In genomic region chr12:80034100-80034499, GRCm38 (mm10) we compare ENCODE assay signal across 14 mouse cellular contexts.
"Had no signal": no experiment of that assay in that cellular context is flagged by ENCODE, and none has a peak within 500 bp of the region (broad histone marks: within the 10 kb centered on the region; RNA-seq: fewer than 3 reads in every experiment).

No protein-coding gene starts in this region.

- H3K36me3 ChIP-seq: limb, embryonic 13.5 days; midbrain, embryonic 13.5 days; neural tube, embryonic 15.5 days had no signal

- DNase-seq: kidney, adult 9 months; kidney, postnatal 4 days; lung, adult 18-20 months; right cerebral cortex, adult 18-20 months; right cerebral cortex, postnatal 4 days; spleen, adult 18-20 months; thymus, adult 2 months; thymus, postnatal 25 days had no signal

- H3K27me3 ChIP-seq: limb, embryonic 13.5 days; midbrain, embryonic 13.5 days; neural tube, embryonic 15.5 days had no signal

- H3K4me3 ChIP-seq: limb, embryonic 13.5 days; midbrain, embryonic 13.5 days; myocyte; neural tube, embryonic 15.5 days had no signal

- H3K4me1 ChIP-seq: neural tube, embryonic 15.5 days had no signal

- ATAC-seq: midbrain, embryonic 13.5 days had no signal

- H3K9me3 ChIP-seq: limb, embryonic 13.5 days; midbrain, embryonic 13.5 days; neural tube, embryonic 15.5 days had no signal

- H3K27ac ChIP-seq: kidney, postnatal 0 days; liver, embryonic 14.5 days; midbrain, embryonic 13.5 days; neural tube, embryonic 15.5 days had no signal
